ENCODE assay signal across 16 mouse cellular contexts in the genomic region with DNA sequence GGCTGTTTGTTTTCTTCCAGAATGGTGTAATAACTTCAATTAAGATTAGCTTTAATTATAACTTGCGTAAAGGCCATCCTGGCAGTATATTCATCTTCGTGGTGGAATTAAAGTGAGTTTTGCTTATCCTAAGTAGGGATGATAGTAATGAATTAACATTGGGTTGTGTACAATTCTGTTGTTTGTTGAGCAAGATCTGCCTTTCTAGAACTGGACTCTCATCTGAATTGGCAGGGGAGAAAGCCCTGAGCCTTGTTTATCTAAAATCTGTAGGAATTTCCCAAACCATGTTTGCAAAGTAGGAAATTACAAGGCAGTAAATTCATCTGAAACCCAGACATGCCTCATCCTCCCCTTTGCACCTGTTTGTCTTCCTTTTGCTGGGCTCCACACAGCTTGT.
"Had no signal": no experiment of that assay in that cellular context is flagged by ENCODE, and none has a peak within 500 bp of the region (broad histone marks: within the 10 kb centered on the region; RNA-seq: fewer than 3 reads in every experiment).

No protein-coding gene starts in this region.

- H3K9ac ChIP-seq: liver, embryonic 13.5 days; liver, embryonic 15.5 days; liver, postnatal 0 days; midbrain, embryonic 13.5 days; midbrain, embryonic 15.5 days; neural tube, embryonic 12.5 days; stomach, embryonic 15.5 days had no signal

- H3K4me3 ChIP-seq: liver, embryonic 13.5 days; liver, embryonic 15.5 days; megakaryocyte, embryonic 14.5 days; midbrain, embryonic 13.5 days; midbrain, embryonic 15.5 days; neural tube, embryonic 12.5 days; stomach, embryonic 15.5 days had no signal

- H3K4me1 ChIP-seq: liver, embryonic 13.5 days; liver, embryonic 15.5 days; megakaryocyte, embryonic 14.5 days; midbrain, embryonic 15.5 days; neural tube, embryonic 12.5 days; stomach, embryonic 15.5 days had no signal

- H3K27ac ChIP-seq: liver, embryonic 13.5 days; liver, embryonic 15.5 days; macrophage; midbrain, embryonic 13.5 days; midbrain, embryonic 15.5 days; neural tube, embryonic 12.5 days; stomach, embryonic 15.5 days; stomach, postnatal 0 days had no signal

- H3K4me2 ChIP-seq: liver, embryonic 13.5 days; liver, embryonic 15.5 days; midbrain, embryonic 11.5 days; midbrain, embryonic 13.5 days; midbrain, embryonic 15.5 days; neural tube, embryonic 12.5 days; stomach, embryonic 15.5 days had no signal

- H3K27me3 ChIP-seq: liver, embryonic 13.5 days; liver, embryonic 15.5 days; megakaryocyte, embryonic 14.5 days; midbrain, embryonic 13.5 days; midbrain, embryonic 15.5 days; neural tube, embryonic 12.5 days; stomach, embryonic 15.5 days had no signal

- ATAC-seq: liver, postnatal 0 days; midbrain, embryonic 13.5 days; midbrain, embryonic 15.5 days had no signal

- H3K36me3 ChIP-seq: liver, embryonic 13.5 days; liver, embryonic 15.5 days; midbrain, embryonic 13.5 days; midbrain, embryonic 15.5 days; neural tube, embryonic 12.5 days; stomach, embryonic 15.5 days had no signal

- H3K9me3 ChIP-seq: liver, embryonic 13.5 days; liver, embryonic 15.5 days; megakaryocyte, embryonic 14.5 days; midbrain, embryonic 13.5 days; midbrain, embryonic 15.5 days; neural tube, embryonic 12.5 days; stomach, embryonic 15.5 days had no signal

- DNase-seq: liver, embryonic 13.5 days; liver, postnatal 0 days; lung, postnatal 10 days; right cerebral cortex, postnatal 14 days; thymus, adult 2 months; thymus, postnatal 25 days; thymus, postnatal 4 days had no signal
